In the genomic region with DNA sequence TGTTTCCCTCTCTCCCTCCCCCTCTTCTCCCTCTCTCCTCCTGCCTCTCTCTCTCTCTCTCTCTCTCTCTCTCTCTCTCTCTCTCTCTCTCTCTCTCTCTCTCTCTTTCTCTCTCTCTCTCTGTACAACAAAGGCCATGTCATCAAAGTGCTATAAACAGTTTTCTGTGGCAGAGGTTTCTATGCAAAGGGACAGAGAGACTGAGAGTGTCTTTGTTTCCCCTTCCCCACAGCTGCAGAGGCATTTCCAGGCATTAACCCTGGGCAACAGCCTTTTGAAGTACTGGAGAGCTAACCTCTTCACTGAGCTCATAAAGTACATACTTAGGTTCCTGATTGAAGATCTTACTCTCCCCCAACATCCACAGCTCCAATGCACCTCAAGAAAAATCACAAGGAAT, we compare ENCODE assay signal across 29 mouse cellular contexts.
DNase-seq lines count a peak whose midpoint lies in the region; ATAC-seq and TF ChIP-seq lines count a peak whose summit lies in the region.
"Had no signal": no experiment of that assay in that cellular context is flagged by ENCODE, and none has a peak within 500 bp of the region (broad histone marks: within the 10 kb centered on the region; RNA-seq: fewer than 3 reads in every experiment).

No protein-coding gene starts in this region.

- H3K36me3 ChIP-seq in hindbrain, embryonic 10.5 days, result no peaks in the 10 kb centered on the region
- no peaks in the 10 kb centered on the region for H3K36me3 ChIP-seq in hindbrain, postnatal 0 days (ENCODE audit: insufficient read depth, low read length)
- no peaks in the 10 kb centered on the region for H3K36me3 ChIP-seq in lung, postnatal 0 days (ENCODE audit: insufficient read depth, low read length)
- H3K36me3 ChIP-seq: embryonic facial prominence, embryonic 12.5 days; hindbrain, embryonic 13.5 days; liver, embryonic 12.5 days; neural tube, embryonic 13.5 days had no signal

- TF ChIP-seq POLR2A in lung, adult 2 months (IDR thresholded peaks at IDR 0.05; ENCODE audit: borderline replicate concordance, extremely low read depth, low read depth, low read length), result no peak

- H3K9ac ChIP-seq in hindbrain, postnatal 0 days (replicated peaks; ENCODE audit: low read length), result no peak overlapping the region
- H3K9ac ChIP-seq in lung, postnatal 0 days (replicated peaks; ENCODE audit: low read depth), result no peak overlapping the region
- H3K9ac ChIP-seq: embryonic facial prominence, embryonic 12.5 days; hindbrain, embryonic 13.5 days; liver, embryonic 12.5 days; liver, postnatal 0 days; neural tube, embryonic 13.5 days had no signal

- H3K9me3 ChIP-seq in hindbrain, embryonic 10.5 days, result no peaks in the 10 kb centered on the region
- no peaks in the 10 kb centered on the region for H3K9me3 ChIP-seq in hindbrain, postnatal 0 days (ENCODE audit: low read length)
- no peaks in the 10 kb centered on the region for H3K9me3 ChIP-seq in lung, postnatal 0 days (ENCODE audit: low read length)
- H3K9me3 ChIP-seq: embryonic facial prominence, embryonic 12.5 days; hindbrain, embryonic 13.5 days; liver, embryonic 12.5 days; neural tube, embryonic 13.5 days had no signal

- peaks cover 15% of the 10 kb centered on the region for H3K4me1 ChIP-seq in hindbrain, embryonic 10.5 days (replicated peaks)
- H3K4me1 ChIP-seq in hindbrain, postnatal 0 days (ENCODE audit: insufficient read depth, low read length), result no peaks in the 10 kb centered on the region
- no peaks in the 10 kb centered on the region for H3K4me1 ChIP-seq in lung, postnatal 0 days (ENCODE audit: insufficient read depth, low read depth, low read length)
- no peaks in the 10 kb centered on the region for H3K4me1 ChIP-seq in lung, adult 2 months (ENCODE audit: control insufficient read depth, insufficient read depth, low read length)
- H3K4me1 ChIP-seq: embryonic facial prominence, embryonic 12.5 days; hindbrain, embryonic 13.5 days; liver, embryonic 12.5 days; neural tube, embryonic 13.5 days had no signal

- no peak for DNase-seq in hindbrain, embryonic 10.5 days (ENCODE audit: low spot score)
- DNase-seq in hindbrain, postnatal 0 days (ENCODE audit: low spot score), result no peak
- peak; percentile 11 for DNase-seq in lung, postnatal 0 days (ENCODE audit: low spot score)
- DNase-seq in lung, adult 2 months, result no peak
- DNase-seq in brain, adult 2 months (ENCODE audit: low read depth, low spot score), result peak; percentile 69
- peak; percentile 28 for DNase-seq in embryo, embryonic 10.5 days (ENCODE audit: low spot score)
- no peak for DNase-seq in right cerebral cortex, postnatal 4 days
- DNase-seq: adrenal gland, adult 8-10 months; B cell, adult 2 months; cerebellum, adult 11-12 months; cerebellum, adult 9-11 months; gastrocnemius, postnatal 25 days; heart, adult 18-20 months; heart, postnatal 36 days; kidney, postnatal 25 days; layer of hippocampus, postnatal 36 days; left cerebral cortex, postnatal 4 days; liver, postnatal 0 days; lung, postnatal 4 days; right cerebral cortex, postnatal 25 days; spleen, adult 18-20 months; thymus, postnatal 14 days had no signal

- no peak for ATAC-seq in hindbrain, postnatal 0 days
- no peak for ATAC-seq in lung, postnatal 0 days
- ATAC-seq in granulocyte monocyte progenitor cell, adult 5-6 weeks (replicated peaks; ENCODE audit: poor library complexity, severe bottlenecking), result no peak
- ATAC-seq: intestine, postnatal 0 days; liver, embryonic 12.5 days; liver, postnatal 0 days had no signal

- H3K27me3 ChIP-seq in hindbrain, embryonic 10.5 days (ENCODE audit: insufficient read depth, poor library complexity, severe bottlenecking), result no peaks in the 10 kb centered on the region
- H3K27me3 ChIP-seq in hindbrain, postnatal 0 days (ENCODE audit: insufficient read depth, low read length), result no peaks in the 10 kb centered on the region
- H3K27me3 ChIP-seq in lung, postnatal 0 days (replicated peaks; ENCODE audit: insufficient read depth, low read length), result no peaks in the 10 kb centered on the region
- H3K27me3 ChIP-seq: embryonic facial prominence, embryonic 12.5 days; hindbrain, embryonic 13.5 days; liver, embryonic 12.5 days; neural tube, embryonic 13.5 days had no signal

- TF ChIP-seq EP300 in lung, postnatal 0 days (IDR thresholded peaks at IDR 0.05), result no peak

- H3K27ac ChIP-seq in hindbrain, embryonic 10.5 days, result peak overlapping the region; percentile 67; the same call in 1 of the 2 replicates
- no peak overlapping the region for H3K27ac ChIP-seq in hindbrain, postnatal 0 days
- no peak overlapping the region for H3K27ac ChIP-seq in lung, postnatal 0 days (ENCODE audit: low read length)
- H3K27ac ChIP-seq: embryonic facial prominence, embryonic 12.5 days; hindbrain, embryonic 13.5 days; liver, embryonic 12.5 days; neural tube, embryonic 13.5 days had no signal

- no peak overlapping the region for H3K4me3 ChIP-seq in hindbrain, embryonic 10.5 days
- H3K4me3 ChIP-seq in hindbrain, postnatal 0 days (ENCODE audit: low read length), result no peak overlapping the region
- H3K4me3 ChIP-seq in lung, postnatal 0 days (ENCODE audit: low read depth, low read length), result no peak overlapping the region
- no peak overlapping the region for H3K4me3 ChIP-seq in lung, adult 2 months (replicated peaks; ENCODE audit: extremely low read depth, low read depth, low read length)
- H3K4me3 ChIP-seq: embryonic facial prominence, embryonic 12.5 days; hindbrain, embryonic 13.5 days; liver, embryonic 12.5 days; neural tube, embryonic 13.5 days had no signal

- no peak overlapping the region for H3K4me2 ChIP-seq in hindbrain, postnatal 0 days (ENCODE audit: low read depth, low read length)
- no peak overlapping the region for H3K4me2 ChIP-seq in lung, postnatal 0 days (replicated peaks; ENCODE audit: low read depth, low read length)
- H3K4me2 ChIP-seq: embryonic facial prominence, embryonic 12.5 days; heart, embryonic 11.5 days; hindbrain, embryonic 13.5 days; liver, embryonic 12.5 days; neural tube, embryonic 13.5 days had no signal

- no peak for TF ChIP-seq CTCF in hindbrain, postnatal 0 days (IDR thresholded peaks at IDR 0.05; ENCODE audit: low read depth)
- TF ChIP-seq CTCF in lung, postnatal 0 days (IDR thresholded peaks at IDR 0.05), result no peak
- TF ChIP-seq CTCF in lung, adult 2 months (IDR thresholded peaks at IDR 0.05; ENCODE audit: insufficient read depth, low read length), result no peak

Comparison
In these comparisons a context has a peak if more than half of its experiments do, and no peak if none do; other contexts are left out.
1. DNase-seq: peak in lung, postnatal 0 days (single experiment), brain, adult 2 months (single experiment) and embryo, embryonic 10.5 days (single experiment); none in hindbrain, embryonic 10.5 days (single experiment), hindbrain, postnatal 0 days (single experiment), lung, adult 2 months (single experiment) and right cerebral cortex, postnatal 4 days (single experiment).